Mouse (Mus musculus) erythroblast, embryonic 14.5 days (primary cell): ENCODE data around the gene Lhx3. TPM values are rescaled to one million over a fixed set of nuclear protein-coding genes. Genes with fewer than 3 reads are reported as not detected.
A peak's percentile ranks its signal among the peaks of the same experiment; 100 is the strongest.

ENCODE experiments used
- H3K27me3 ChIP-seq: 2 replicates; pipeline ENCODE4 v1.6.1; 2012; ENCODE audit warnings: inconsistent platforms; ENCODE audit not compliant: control insufficient read depth
- H3K36me3 ChIP-seq: 2 replicates; pipeline ENCODE4 v1.6.1; 2012; ENCODE audit warnings: mild to moderate bottlenecking, inconsistent platforms; ENCODE audit not compliant: control insufficient read depth
- H3K4me1 ChIP-seq: 2 replicates; pipeline ENCODE4 v1.6.1; 2012; ENCODE audit warnings: inconsistent platforms; ENCODE audit not compliant: control insufficient read depth
- H3K4me3 ChIP-seq: replicated peaks from 2 replicates; pipeline ENCODE3; 2012; ENCODE audit warnings: moderate library complexity, mild to moderate bottlenecking, inconsistent platforms
- H3K9me3 ChIP-seq: 2 replicates; pipeline ENCODE4 v1.6.1; 2012; ENCODE audit warnings: low read length, inconsistent platforms, mixed read lengths; ENCODE audit not compliant: control insufficient read depth
- GATA1 ChIP-seq: IDR thresholded peaks from 2 replicates; pipeline ENCODE4 v1.6.1; 2012; ENCODE audit warnings: low read length, inconsistent platforms, mixed read lengths
- TAL1 ChIP-seq: IDR thresholded peaks from 3 replicates; pipeline ENCODE4 v1.6.1; 2012; ENCODE audit warnings: low read length, inconsistent platforms, mixed read lengths
- polyA plus RNA-seq: library from polyadenylated mRNA; stranded (reverse); fragments of >175 nt; gene quantifications from 2 replicates; pipeline ENCODE4 v1.2.3, GENCODE M21; 2012

Lhx3 gene
- polyA plus RNA-seq = not detected in 2 replicates

DNA sequence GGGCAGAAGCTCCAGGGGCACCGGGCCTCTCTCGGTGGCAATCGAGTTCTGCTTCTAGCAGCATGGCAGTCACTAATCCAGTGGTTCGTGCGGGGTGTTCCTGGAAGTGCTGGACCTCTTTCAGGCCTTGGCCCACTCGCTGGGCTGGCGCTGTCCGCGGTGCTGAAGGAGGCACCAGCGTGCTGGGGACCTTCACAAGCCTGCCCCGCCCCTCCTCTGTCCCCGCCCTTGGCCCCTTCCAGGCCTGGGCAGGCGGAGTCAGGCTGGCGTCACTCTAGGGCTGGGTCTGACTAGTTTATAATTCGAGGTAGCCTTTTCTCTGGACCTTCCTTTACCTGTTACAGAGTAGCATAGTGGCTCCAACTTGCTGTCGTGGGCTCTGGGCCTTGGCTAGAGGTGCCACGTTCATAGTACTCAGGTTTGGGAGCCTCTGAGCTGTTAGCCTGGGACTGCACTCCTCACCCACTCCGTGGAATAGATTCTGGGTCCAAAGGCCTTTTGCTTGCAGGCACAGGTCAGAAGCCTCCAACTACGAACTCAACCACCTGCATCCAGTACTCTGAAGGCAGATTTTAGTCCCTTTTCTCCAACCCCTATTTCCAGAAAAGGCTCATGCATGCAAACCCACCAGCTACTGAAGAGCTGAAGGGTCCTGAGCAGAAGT lies at the start of gene Lhx3:
Lhx3 (minus strand) TSS at position 164 of the 664 bp plus-strand sequence.
- H3K9me3 ChIP-seq = no peaks in the 10 kb centered on the region
- H3K27me3 ChIP-seq = peaks cover 48% of the 10 kb centered on the region

DNA sequence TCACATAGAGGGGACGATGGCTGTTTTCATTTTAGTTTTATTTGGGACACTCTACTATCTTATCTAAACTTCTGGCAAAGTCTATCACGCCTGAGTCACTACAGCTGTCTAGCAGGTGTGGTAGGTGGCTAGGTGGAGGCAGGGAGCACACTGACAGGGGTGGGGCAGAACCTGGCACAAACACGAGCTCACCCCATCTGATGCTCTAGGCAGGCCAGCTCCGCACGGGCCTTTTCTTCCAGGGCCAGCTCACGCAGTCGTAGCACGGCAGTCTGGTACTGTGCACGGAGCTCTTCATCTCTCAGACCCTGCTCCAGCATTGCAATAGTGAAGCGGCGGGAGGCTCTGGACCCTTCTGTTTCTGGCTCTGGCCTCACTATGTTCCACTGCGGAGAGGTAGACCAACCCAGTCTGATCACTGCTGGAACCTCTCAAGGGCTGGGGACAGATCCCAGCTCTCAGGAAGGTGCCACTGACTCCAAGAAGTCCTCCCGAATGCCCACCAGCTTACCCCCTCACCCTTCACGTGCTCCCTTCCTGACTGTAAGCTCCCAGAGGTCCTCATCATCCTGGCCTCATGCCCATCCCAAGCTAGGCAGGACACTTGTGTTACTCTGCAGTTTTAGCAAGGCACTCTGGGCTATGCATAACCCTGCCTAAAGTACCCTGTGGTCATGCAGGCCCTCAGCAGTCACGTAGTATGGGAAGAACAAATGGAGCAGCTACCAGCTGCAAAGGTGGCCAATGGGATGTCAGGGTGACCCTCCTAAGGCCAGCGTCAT lies 49.4 kb upstream of the Lhx3 start:
- H3K4me3 ChIP-seq = no peak overlapping the region
- TF ChIP-seq TAL1 (no peak), GATA1 (no peak)
- peaks cover 9% of the 10 kb centered on the region for H3K27me3 ChIP-seq
- H3K9me3 ChIP-seq = no peaks in the 10 kb centered on the region
- H3K4me1 ChIP-seq = no peaks in the 10 kb centered on the region; the same call in 1 of the 2 replicates
- H3K36me3 ChIP-seq = no peaks in the 10 kb centered on the region

More for the DNA sequence above, at the start of gene Lhx3:
- no peak within 1 kb of the TSS for H3K4me3 ChIP-seq
- peaks cover 35% of the 10 kb centered on the region for H3K36me3 ChIP-seq
- peaks cover 7% of the 10 kb centered on the region for H3K4me1 ChIP-seq
- TF ChIP-seq TAL1 (no peak), GATA1 (no peak)

DNA sequence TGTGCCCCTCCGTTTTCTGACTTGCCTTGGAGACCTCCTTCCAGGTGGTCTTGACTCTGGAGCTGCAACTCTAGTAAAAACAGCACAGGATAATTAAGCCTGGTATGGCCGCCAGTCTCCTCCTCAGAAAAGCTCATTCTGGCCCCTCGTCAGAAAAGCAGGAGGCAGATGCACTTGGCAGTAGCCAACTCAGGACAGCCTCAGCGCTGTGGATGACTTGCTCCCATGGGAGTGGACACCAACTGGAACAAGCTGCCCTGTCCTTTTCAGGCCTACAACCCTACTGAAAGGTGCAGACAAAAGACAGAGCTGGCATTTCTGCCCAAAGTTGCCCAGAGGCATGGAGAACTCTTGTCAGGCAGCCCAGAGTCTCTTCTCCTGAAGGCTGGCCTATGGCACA lies 46.7 kb upstream of the Lhx3 start:
- H3K27me3 ChIP-seq = peaks cover 11% of the 10 kb centered on the region
- no peaks in the 10 kb centered on the region for H3K36me3 ChIP-seq
- H3K4me1 ChIP-seq = no peaks in the 10 kb centered on the region; the same call in 1 of the 2 replicates
- H3K4me3 ChIP-seq = no peak overlapping the region
- no peak for TF ChIP-seq TAL1
- TF ChIP-seq GATA1 = no peak
- H3K9me3 ChIP-seq = no peaks in the 10 kb centered on the region

DNA sequence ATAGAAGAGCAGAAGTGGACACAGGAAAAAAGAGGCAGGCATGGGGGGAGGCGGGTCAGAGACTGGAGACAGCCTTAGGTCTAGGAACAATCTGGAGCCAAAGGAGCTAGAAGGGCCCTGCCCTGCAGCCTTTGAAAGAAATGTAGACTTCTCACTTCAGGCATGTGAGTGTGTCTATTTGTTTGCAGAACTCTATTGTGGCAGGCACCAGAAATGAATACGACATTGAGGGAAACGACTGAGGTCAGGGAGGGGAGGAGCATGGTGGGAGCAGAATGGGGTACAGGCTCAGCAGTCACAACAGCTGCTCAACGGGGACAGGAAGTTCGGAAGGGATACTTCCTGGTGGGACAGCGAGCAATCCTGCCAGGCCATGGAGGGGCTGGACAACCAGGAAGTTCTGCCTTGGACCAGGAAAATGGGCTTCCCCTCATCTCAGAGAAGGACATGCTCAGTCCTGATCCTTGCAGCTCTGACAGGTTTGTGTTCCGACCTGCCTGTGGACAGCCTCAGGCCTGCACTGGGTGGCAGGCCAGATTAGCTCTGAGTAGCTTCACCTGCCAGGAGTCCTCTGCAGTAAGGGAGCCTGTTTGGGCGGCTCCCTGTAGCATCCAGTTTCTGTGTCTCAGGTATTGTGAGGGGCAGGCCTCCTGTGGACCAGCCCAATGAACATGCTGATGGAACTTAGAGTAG lies 44.6 kb upstream of the Lhx3 start:
- no peak for TF ChIP-seq TAL1
- TF ChIP-seq GATA1 = no peak
- H3K4me3 ChIP-seq = no peak overlapping the region
- H3K9me3 ChIP-seq = no peaks in the 10 kb centered on the region
- peaks cover 11% of the 10 kb centered on the region for H3K27me3 ChIP-seq
- H3K4me1 ChIP-seq = no peaks in the 10 kb centered on the region; the same call in 1 of the 2 replicates
- no peaks in the 10 kb centered on the region for H3K36me3 ChIP-seq

- Histone ChIP-seq H3K4me3 (no peak overlapping the region), H3K27me3 (peaks cover 4% of the 10 kb centered on the region; the same call in 1 of the 2 replicates), H3K36me3 (no peaks in the 10 kb centered on the region), H3K9me3 (no peaks in the 10 kb centered on the region), H3K4me1 (no peaks in the 10 kb centered on the region)
- TF ChIP-seq TAL1 (no peak), GATA1 (no peak)
Measured at GRCm38 (mm10) chr2:26247531-26247930, 39.4 kb upstream of the Lhx3 start.

DNA sequence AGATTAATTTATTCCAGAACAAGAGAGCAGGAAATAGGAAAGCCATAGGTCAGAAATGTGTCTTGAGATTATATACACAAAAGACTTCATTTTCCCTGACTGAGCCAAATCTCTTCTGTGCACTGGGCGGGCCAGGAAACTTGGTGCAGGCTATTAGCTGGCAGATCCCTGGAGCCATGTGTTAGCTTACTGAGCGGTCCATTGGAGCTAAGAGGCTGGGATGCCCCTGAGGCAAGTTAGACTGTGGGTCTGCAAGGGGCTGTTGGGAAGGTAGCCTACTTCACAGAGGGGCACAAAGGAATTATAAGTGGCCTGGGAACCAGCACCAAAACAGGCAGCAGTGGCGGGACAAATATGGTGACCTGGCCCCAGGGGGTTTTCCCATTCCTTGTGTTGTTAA lies 32.8 kb upstream of the Lhx3 start:
- no peaks in the 10 kb centered on the region for H3K36me3 ChIP-seq
- H3K4me3 ChIP-seq = no peak overlapping the region
- peaks cover 6% of the 10 kb centered on the region for H3K27me3 ChIP-seq
- no peaks in the 10 kb centered on the region for H3K9me3 ChIP-seq
- peaks cover 19% of the 10 kb centered on the region for H3K4me1 ChIP-seq
- no peak for TF ChIP-seq TAL1
- no peak for TF ChIP-seq GATA1

- H3K4me3 ChIP-seq = no peak overlapping the region
- H3K9me3 ChIP-seq = no peaks in the 10 kb centered on the region
- TF ChIP-seq TAL1 (no peak), GATA1 (no peak)
- peaks cover 25% of the 10 kb centered on the region for H3K4me1 ChIP-seq
- peaks cover 6% of the 10 kb centered on the region for H3K27me3 ChIP-seq
- no peaks in the 10 kb centered on the region for H3K36me3 ChIP-seq
Measured at GRCm38 (mm10) chr2:26240330-26240729, 32.2 kb upstream of the Lhx3 start.

DNA sequence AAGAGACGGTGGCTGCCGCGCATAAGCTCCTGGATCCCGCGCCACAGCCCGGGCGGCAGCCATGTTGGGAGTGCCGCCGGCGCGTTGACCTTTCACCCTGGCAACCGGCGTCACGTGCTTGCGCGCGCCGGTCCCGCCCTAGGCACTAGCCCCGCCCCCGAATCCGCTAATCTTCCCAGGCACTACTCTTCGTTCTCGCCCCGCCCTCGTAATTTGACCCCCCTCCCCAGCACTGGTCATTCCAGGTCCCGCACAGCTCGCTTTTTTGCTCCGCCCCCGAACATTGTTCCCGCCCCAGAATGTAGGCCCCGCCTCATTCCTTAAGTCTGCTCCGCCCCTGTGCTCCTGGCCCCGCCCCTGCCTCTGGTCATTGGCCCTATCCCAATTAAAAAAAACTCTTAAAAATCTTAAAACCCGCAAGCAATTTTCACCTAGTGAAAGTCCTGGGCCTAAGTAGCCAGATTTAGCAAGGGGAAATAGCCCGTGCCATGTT lies 29.2 kb upstream of the Lhx3 start, which contains the start of gene Qsox2:
Qsox2 (minus strand) TSS at position 236 of the 493 bp plus-strand sequence.
- Histone ChIP-seq H3K9me3 (no peaks in the 10 kb centered on the region), H3K4me3 (peak within 1 kb of the TSS; percentile 73), H3K4me1 (peaks cover 42% of the 10 kb centered on the region), H3K27me3 (peaks cover 6% of the 10 kb centered on the region), H3K36me3 (peaks cover 13% of the 10 kb centered on the region)
- no peak for TF ChIP-seq TAL1
- no peak for TF ChIP-seq GATA1
